ENCODE assay signal across 8 mouse cellular contexts in genomic region chr8:71484736-71485135, GRCm38 (mm10). TPM values are rescaled to one million over a fixed set of nuclear protein-coding genes. Genes with fewer than 3 reads are reported as not detected.
A peak's percentile ranks its signal among the peaks of the same experiment; 100 is the strongest.
DNase-seq lines count a peak whose midpoint lies in the region; ATAC-seq lines count a peak whose summit lies in the region.

No protein-coding gene starts in this region.

- peak overlapping the region; percentile 89 for H3K4me3 ChIP-seq in neural tube, embryonic 11.5 days (ENCODE audit: low read depth, low read length)
- H3K4me3 ChIP-seq in liver, embryonic 12.5 days: peak overlapping the region; percentile 66; the same call in 1 of the 2 replicates

- no peak for ATAC-seq in neural tube, embryonic 11.5 days (ENCODE audit: insufficient read depth, low FRiP score, low TSS enrichment)
- ATAC-seq in liver, embryonic 12.5 days: no peak

- no peaks in the 10 kb centered on the region for H3K9me3 ChIP-seq in neural tube, embryonic 11.5 days (ENCODE audit: control insufficient read depth, low read length)
- H3K9me3 ChIP-seq in liver, embryonic 12.5 days (replicated peaks): no peaks in the 10 kb centered on the region

- H3K4me2 ChIP-seq in neural tube, embryonic 11.5 days (ENCODE audit: low read depth): peak overlapping the region; percentile 66
- peak overlapping the region; percentile 91 for H3K4me2 ChIP-seq in liver, embryonic 12.5 days

- WGBS in neural tube, embryonic 11.5 days: 94% methylated on average over 19 of the region's 19 CpGs
- 83% methylated on average over 19 of the region's 19 CpGs for WGBS in liver, embryonic 12.5 days (ENCODE audit: insufficient replicate concordance)

- DNase-seq in cerebellum, adult 9-11 months: peak; percentile 67
- no peak for DNase-seq in cerebellum, adult 18-20 months
- DNase-seq in neural tube, embryonic 11.5 days (ENCODE audit: low spot score): no peak
- DNase-seq in neural tube, embryonic 10.5 days (ENCODE audit: extremely low spot score, low spot score): no peak
- no peak for DNase-seq in Muller cell, postnatal 12 days (ENCODE audit: inconsistent ontology term)
- no peak for DNase-seq in left cerebral cortex, postnatal 14 days (ENCODE audit: low spot score in 2 of 2)
- no peak for DNase-seq in cerebellum, postnatal 36 days

- H3K9ac ChIP-seq in neural tube, embryonic 11.5 days (ENCODE audit: low read length): peak overlapping the region; percentile 96; the same call in 1 of the 2 replicates
- no peak overlapping the region for H3K9ac ChIP-seq in liver, embryonic 12.5 days

- no peak overlapping the region for H3K27ac ChIP-seq in neural tube, embryonic 11.5 days (ENCODE audit: low read depth, low read length)
- H3K27ac ChIP-seq in liver, embryonic 12.5 days: no peak overlapping the region

- H3K36me3 ChIP-seq in neural tube, embryonic 11.5 days (ENCODE audit: control insufficient read depth, insufficient read depth, low read length): no peaks in the 10 kb centered on the region; the same call in 1 of the 2 replicates
- peaks cover 3% of the 10 kb centered on the region; the same call in 1 of the 2 replicates for H3K36me3 ChIP-seq in liver, embryonic 12.5 days

- intact Hi-C loops in left cerebral cortex, postnatal 14 days (cut with DNase I): no loop called here

- peaks cover 12% of the 10 kb centered on the region for H3K4me1 ChIP-seq in neural tube, embryonic 11.5 days (ENCODE audit: control insufficient read depth, insufficient read depth, low read length)
- peaks cover 54% of the 10 kb centered on the region for H3K4me1 ChIP-seq in liver, embryonic 12.5 days

- no peaks in the 10 kb centered on the region for H3K27me3 ChIP-seq in neural tube, embryonic 11.5 days (ENCODE audit: control insufficient read depth, insufficient read depth, low read length)
- H3K27me3 ChIP-seq in liver, embryonic 12.5 days (replicated peaks): peaks cover 30% of the 10 kb centered on the region

RNA-seq across cellular contexts. Expression of gene Ano8, which starts 1.0 kb away (rescaled TPM):
- polyA plus RNA-seq in neural tube, embryonic 11.5 days (2014; fragmentation: Nextera tagmentation; extraction: Ambion mirVana): 5.6 and 6.3 TPM in 2 replicates
- polyA plus RNA-seq in liver, embryonic 12.5 days (2016; fragmentation: Nextera tagmentation; extraction: Ambion mirVana): 1.2 TPM in 2 replicates
- 10 to 100 TPM; 68.7 to 74.9 TPM for total RNA-seq in left cerebral cortex, postnatal 14 days (2021)

RNA-seq across cellular contexts. Expression of gene Gtpbp3, which starts 3.2 kb away (rescaled TPM):
- polyA plus RNA-seq in neural tube, embryonic 11.5 days (2014; fragmentation: Nextera tagmentation; extraction: Ambion mirVana): 6.0 and 8.4 TPM in 2 replicates
- polyA plus RNA-seq in liver, embryonic 12.5 days (2016; fragmentation: Nextera tagmentation; extraction: Ambion mirVana): 9.3 and 9.6 TPM in 2 replicates
- 10 to 100 TPM; 29.8 to 30.8 TPM for total RNA-seq in left cerebral cortex, postnatal 14 days (2021)

RNA-seq across cellular contexts. Expression of gene Dda1, which starts 15.7 kb away (rescaled TPM):
- polyA plus RNA-seq in neural tube, embryonic 11.5 days (2014; fragmentation: Nextera tagmentation; extraction: Ambion mirVana): 162 and 170 TPM in 2 replicates
- 60.6 and 63.1 TPM in 2 replicates for polyA plus RNA-seq in liver, embryonic 12.5 days (2016; fragmentation: Nextera tagmentation; extraction: Ambion mirVana)
- total RNA-seq in left cerebral cortex, postnatal 14 days (2021): 100 to 1,000 TPM in 1 of 2 experiments, 10 to 100 TPM in 1; 96.0 to 106 TPM

RNA-seq across cellular contexts. Expression of gene Mrpl34, which starts 20.0 kb away (rescaled TPM):
- polyA plus RNA-seq in neural tube, embryonic 11.5 days (2014; fragmentation: Nextera tagmentation; extraction: Ambion mirVana): 196 and 205 TPM in 2 replicates
- 168 and 173 TPM in 2 replicates for polyA plus RNA-seq in liver, embryonic 12.5 days (2016; fragmentation: Nextera tagmentation; extraction: Ambion mirVana)
- total RNA-seq in left cerebral cortex, postnatal 14 days (2021): 10 to 100 TPM; 75.5 to 79.8 TPM

RNA-seq across cellular contexts. Expression of gene Abhd8, which starts 21.3 kb away (rescaled TPM):
- 60.7 and 63.4 TPM in 2 replicates for polyA plus RNA-seq in neural tube, embryonic 11.5 days (2014; fragmentation: Nextera tagmentation; extraction: Ambion mirVana)
- polyA plus RNA-seq in liver, embryonic 12.5 days (2016; fragmentation: Nextera tagmentation; extraction: Ambion mirVana): 16.0 and 17.4 TPM in 2 replicates
- total RNA-seq in left cerebral cortex, postnatal 14 days (2021): 100 to 1,000 TPM; 225 to 230 TPM
